Mouse (Mus musculus) splenic B cell, adult 2 months (primary cell): Measurements from ENCODE around the gene Hdgfl2.
A peak's percentile ranks its signal among the peaks of the same experiment; 100 is the strongest.
"Not testable (repeated sequence)": the region's sequence is repeated elsewhere in the genome, so short reads cannot be mapped to it uniquely, and the experiment has no call there.

ENCODE experiments used
- DNase-seq: peaks from one replicate; pipeline ENCODE4 v3.0.0-alpha.2; 2011; ENCODE audit warnings: low read depth, low spot score
- H3K27me3 ChIP-seq: 2 replicates; pipeline ENCODE4 v1.6.1; 2012; ENCODE audit warnings: mild to moderate bottlenecking, low read length, moderate library complexity, mixed read lengths; ENCODE audit not compliant: control insufficient read depth, poor library complexity, insufficient read depth, severe bottlenecking
- H3K36me3 ChIP-seq: 2 replicates; pipeline ENCODE4 v1.6.1; 2012; ENCODE audit warnings: mild to moderate bottlenecking, low read length, moderate library complexity, mixed read lengths; ENCODE audit not compliant: control insufficient read depth, poor library complexity, insufficient read depth, severe bottlenecking

Hdgfl2 gene

DNA sequence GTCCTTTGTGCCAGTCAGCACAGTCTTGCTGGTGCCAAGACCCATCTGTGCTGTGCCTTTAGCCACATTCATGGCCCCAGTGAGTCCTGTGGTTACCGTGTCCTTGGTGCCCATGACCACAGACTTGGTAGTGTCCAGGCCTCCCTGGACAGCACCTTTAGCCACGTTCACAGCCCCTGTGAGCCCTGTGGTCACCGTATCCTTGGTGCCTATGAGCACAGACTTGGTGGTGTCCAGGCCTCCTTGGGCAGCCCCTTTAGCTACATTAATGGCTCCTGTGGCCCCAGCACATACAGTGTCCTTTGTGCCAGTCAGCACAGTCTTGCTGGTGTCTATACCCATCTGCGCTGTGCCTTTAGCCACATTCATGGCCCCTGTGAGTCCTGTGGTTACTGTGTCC is 27.0 kb downstream of the Hdgfl2 start:
- not testable (repeated sequence) for DNase-seq, H3K27me3 ChIP-seq, H3K36me3 ChIP-seq

GRCm38 (mm10) chr17:56106981-56107380 is 27.5 kb downstream of the Hdgfl2 start:
- Histone ChIP-seq H3K36me3 (no peaks in the 10 kb centered on the region), H3K27me3 (no peaks in the 10 kb centered on the region)
- no peak for DNase-seq

DNA sequence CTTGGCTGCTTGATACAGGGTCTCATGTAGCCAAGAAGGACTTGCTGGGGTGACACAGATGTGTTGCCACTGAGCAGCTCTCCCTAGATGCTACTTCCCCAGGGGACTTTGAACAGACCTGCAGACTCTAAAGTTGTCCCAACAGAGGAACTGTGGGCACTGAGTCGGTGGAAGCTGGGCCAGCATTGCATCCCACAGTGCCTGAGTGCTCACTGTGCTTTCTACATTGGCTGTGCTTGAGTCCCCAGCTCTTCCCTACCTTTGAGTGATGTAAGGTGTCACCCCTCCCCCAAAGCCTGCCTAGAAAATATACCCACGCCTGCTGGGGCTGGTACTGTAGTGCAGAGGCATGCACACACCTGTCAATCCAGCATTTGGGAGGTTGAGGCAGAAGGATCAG is 28.3 kb downstream of the Hdgfl2 start:
- H3K27me3 ChIP-seq = no peaks in the 10 kb centered on the region
- no peak for DNase-seq
- H3K36me3 ChIP-seq = no peaks in the 10 kb centered on the region

GRCm38 (mm10) chr17:56108334-56109044 is 29.1 kb downstream of the Hdgfl2 start:
- Histone ChIP-seq H3K27me3 (no peaks in the 10 kb centered on the region), H3K36me3 (no peaks in the 10 kb centered on the region)
- DNase-seq = no peak

- Histone ChIP-seq H3K27me3 (no peaks in the 10 kb centered on the region), H3K36me3 (no peaks in the 10 kb centered on the region)
- no peak for DNase-seq
Measured at GRCm38 (mm10) chr17:56109219-56110051, 30.0 kb downstream of the Hdgfl2 start, which contains the start of gene Plin4. Plin4 (minus strand) TSS chr17:56109803.

DNA sequence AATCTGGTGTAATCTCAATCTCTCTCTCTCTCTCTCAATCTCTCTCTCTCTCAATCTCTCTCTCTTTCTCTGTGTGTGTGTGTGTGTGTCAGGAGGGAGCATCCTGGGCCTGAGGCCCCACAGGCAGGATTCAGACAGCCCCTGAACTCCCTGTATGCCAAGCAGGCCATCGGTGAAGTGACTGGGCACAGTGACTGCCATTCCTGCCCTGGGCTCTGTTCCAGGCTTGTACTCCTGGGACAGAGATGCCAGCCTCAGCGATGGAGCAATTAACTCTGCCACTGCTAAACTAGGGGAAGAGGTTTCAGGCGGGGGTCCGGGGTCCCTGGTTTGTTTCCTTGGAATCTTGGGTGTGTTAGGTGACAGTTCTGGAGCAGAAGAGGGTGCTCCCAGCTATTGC is 31.1 kb downstream of the Hdgfl2 start:
- no peaks in the 10 kb centered on the region for H3K27me3 ChIP-seq
- no peak for DNase-seq
- no peaks in the 10 kb centered on the region for H3K36me3 ChIP-seq

- Histone ChIP-seq H3K27me3 (no peaks in the 10 kb centered on the region), H3K36me3 (no peaks in the 10 kb centered on the region)
- DNase-seq = no peak
Measured at GRCm38 (mm10) chr17:56111021-56111420, 31.6 kb downstream of the Hdgfl2 start.

GRCm38 (mm10) chr17:56111864-56112263 is 32.4 kb downstream of the Hdgfl2 start:
- Histone ChIP-seq H3K27me3 (no peaks in the 10 kb centered on the region), H3K36me3 (no peaks in the 10 kb centered on the region)
- DNase-seq = peak; percentile 84

- Histone ChIP-seq H3K27me3 (no peaks in the 10 kb centered on the region), H3K36me3 (no peaks in the 10 kb centered on the region)
- DNase-seq = no peak
Measured at GRCm38 (mm10) chr17:56112743-56113142, 33.3 kb downstream of the Hdgfl2 start.

GRCm38 (mm10) chr17:56116193-56116592 is 36.8 kb downstream of the Hdgfl2 start:
- DNase-seq = no peak
- H3K27me3 ChIP-seq = no peaks in the 10 kb centered on the region
- H3K36me3 ChIP-seq = no peaks in the 10 kb centered on the region

DNA sequence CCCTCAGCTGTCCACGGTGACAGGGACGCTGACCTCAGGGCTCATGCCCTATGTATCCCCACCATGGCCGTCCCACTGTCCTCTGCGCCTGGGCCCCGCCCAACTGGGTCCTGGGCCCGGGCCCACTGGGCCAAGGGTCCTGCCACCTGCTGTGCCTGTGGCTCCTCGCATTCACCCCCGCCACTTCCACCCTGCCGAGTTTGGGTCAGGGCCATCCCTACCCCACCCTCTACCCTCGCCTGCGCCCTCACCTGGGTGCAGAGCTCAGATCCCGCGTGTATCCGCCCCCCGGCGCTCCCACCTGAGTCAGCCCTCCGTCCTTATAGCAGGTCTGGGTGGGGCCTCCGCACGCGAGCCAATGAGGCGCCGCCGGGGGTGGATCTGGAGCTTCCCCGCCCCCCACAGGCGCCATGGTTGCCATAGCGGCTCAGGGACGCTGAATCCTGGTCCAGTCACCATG is 37.8 kb downstream of the Hdgfl2 start, which contains the start of gene Plin5:
Plin5 (minus strand) TSS at position 346 of the 460 bp plus-strand sequence.
- no peaks in the 10 kb centered on the region for H3K27me3 ChIP-seq
- no peaks in the 10 kb centered on the region for H3K36me3 ChIP-seq
- no peak for DNase-seq

- no peak for DNase-seq
- no peaks in the 10 kb centered on the region for H3K27me3 ChIP-seq
Measured at GRCm38 (mm10) chr17:56119431-56119830, 40.0 kb downstream of the Hdgfl2 start.

GRCm38 (mm10) chr17:56119981-56120880 is 40.8 kb downstream of the Hdgfl2 start:
- Histone ChIP-seq H3K36me3 (no peaks in the 10 kb centered on the region), H3K27me3 (no peaks in the 10 kb centered on the region)
- no peak for DNase-seq

More at GRCm38 (mm10) chr17:56119431-56119830, 40.0 kb downstream of the Hdgfl2 start:
- H3K36me3 ChIP-seq = no peaks in the 10 kb centered on the region

DNA sequence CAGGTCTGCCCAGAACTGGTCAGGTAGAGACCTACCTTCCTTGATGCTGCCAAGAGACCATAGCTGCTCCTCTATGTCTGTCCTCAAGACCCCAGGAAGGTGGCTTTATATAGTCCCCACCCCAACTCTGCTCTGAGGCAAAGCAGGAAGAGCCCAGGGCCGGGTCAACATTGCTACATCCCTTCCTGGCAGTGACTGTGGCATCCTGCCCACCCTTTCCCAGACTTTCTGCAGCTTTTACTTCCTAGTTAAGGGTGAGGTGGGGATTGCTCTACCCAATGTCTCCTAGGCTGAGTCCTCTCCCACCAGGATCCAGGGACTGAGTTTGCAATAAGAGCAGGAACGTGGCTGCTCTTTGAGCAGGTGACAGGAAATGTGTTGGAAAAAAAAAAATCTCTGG is 42.4 kb downstream of the Hdgfl2 start, which contains the start of gene Lrg1:
Lrg1 (minus strand) TSS at position 176 of the 400 bp plus-strand sequence.
- DNase-seq = no peak
- no peaks in the 10 kb centered on the region for H3K36me3 ChIP-seq
- no peaks in the 10 kb centered on the region for H3K27me3 ChIP-seq
